15 mouse cellular contexts compared by ENCODE assay signal in the genomic region with DNA sequence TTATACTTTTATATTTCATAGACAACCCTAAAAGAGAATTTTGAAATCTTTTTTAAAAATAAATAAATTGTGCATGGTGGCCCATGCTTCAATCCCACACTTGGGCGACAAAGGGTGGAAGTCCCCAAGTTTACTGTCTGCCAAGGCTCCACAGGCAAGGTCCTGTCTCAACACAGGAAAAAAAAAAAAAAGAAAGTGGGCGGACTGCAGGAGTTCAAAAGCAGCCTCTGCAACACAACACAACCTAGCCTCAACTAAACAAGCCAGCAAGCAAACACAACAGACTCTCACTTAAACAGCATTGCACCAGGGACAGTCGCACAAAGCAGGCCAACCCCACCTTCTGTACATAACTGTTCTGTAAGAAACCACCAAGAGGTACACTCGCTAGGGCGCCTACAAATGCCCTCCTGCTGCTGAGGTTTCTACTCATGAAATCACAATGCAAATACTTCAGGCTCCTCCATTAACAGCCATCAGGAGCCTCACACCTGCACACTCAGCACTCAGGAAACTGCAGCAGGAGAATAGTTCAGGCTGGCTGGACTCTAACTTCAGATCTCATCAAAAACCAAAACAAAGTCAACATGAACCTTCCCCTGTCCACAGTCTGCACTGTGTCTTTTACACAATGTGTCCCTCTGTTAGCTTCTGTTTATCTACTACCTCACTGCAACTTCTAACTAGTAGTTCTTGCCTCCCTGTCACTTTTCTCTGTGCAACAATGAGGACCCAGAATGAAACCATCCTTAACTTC. TPM values are rescaled to one million over a fixed set of nuclear protein-coding genes. Genes with fewer than 3 reads are reported as not detected.
DNase-seq lines count a peak whose midpoint lies in the region; ATAC-seq lines count a peak whose summit lies in the region.
"Had no signal": no experiment of that assay in that cellular context is flagged by ENCODE, and none has a peak within 500 bp of the region (broad histone marks: within the 10 kb centered on the region; RNA-seq: fewer than 3 reads in every experiment).

No protein-coding gene starts in this region.

- H3K4me1 ChIP-seq in liver, embryonic 13.5 days (replicated peaks) = peaks cover 65% of the 10 kb centered on the region
- H3K4me1 ChIP-seq in forebrain, embryonic 13.5 days = peaks cover 41% of the 10 kb centered on the region

- H3K9ac ChIP-seq in liver, embryonic 13.5 days = no peak overlapping the region
- H3K9ac ChIP-seq in forebrain, embryonic 13.5 days = no peak overlapping the region
- H3K9ac ChIP-seq: embryonic facial prominence, embryonic 13.5 days; forebrain, embryonic 12.5 days; heart, embryonic 13.5 days had no signal

- H3K36me3 ChIP-seq in liver, embryonic 13.5 days = no peaks in the 10 kb centered on the region
- 0 out of 2 replicates have a peak, but pooled peaks cover 2% of the 10 kb centered on the region for H3K36me3 ChIP-seq in forebrain, embryonic 13.5 days (ENCODE audit: poor library complexity, severe bottlenecking)
- H3K36me3 ChIP-seq: embryonic facial prominence, embryonic 13.5 days; forebrain, embryonic 12.5 days; heart, embryonic 13.5 days had no signal

- 63% methylated on average over 5 of the region's 5 CpGs for whole genome bisulfite sequencing in liver, embryonic 13.5 days (ENCODE audit: insufficient replicate concordance)
- WGBS in forebrain, embryonic 13.5 days = 88% methylated on average over 5 of the region's 5 CpGs

- peak overlapping the region; percentile 20; the same call in 1 of the 2 replicates for H3K4me2 ChIP-seq in liver, embryonic 13.5 days
- no peak overlapping the region for H3K4me2 ChIP-seq in forebrain, embryonic 13.5 days
- H3K4me2 ChIP-seq: embryonic facial prominence, embryonic 13.5 days; forebrain, embryonic 12.5 days; heart, embryonic 13.5 days had no signal

- H3K27me3 ChIP-seq in liver, embryonic 13.5 days = no peaks in the 10 kb centered on the region
- H3K27me3 ChIP-seq in forebrain, embryonic 13.5 days = no peaks in the 10 kb centered on the region
- H3K27me3 ChIP-seq: embryonic facial prominence, embryonic 13.5 days; forebrain, embryonic 12.5 days; heart, embryonic 13.5 days had no signal

- no peaks in the 10 kb centered on the region for H3K9me3 ChIP-seq in liver, embryonic 13.5 days (replicated peaks)
- no peaks in the 10 kb centered on the region; the same call in 1 of the 2 replicates for H3K9me3 ChIP-seq in forebrain, embryonic 13.5 days (replicated peaks)
- H3K9me3 ChIP-seq: embryonic facial prominence, embryonic 13.5 days; forebrain, embryonic 12.5 days; heart, embryonic 13.5 days had no signal

- peak overlapping the region; percentile 40 for H3K27ac ChIP-seq in liver, embryonic 13.5 days
- H3K27ac ChIP-seq in forebrain, embryonic 13.5 days = no peak overlapping the region
- H3K27ac ChIP-seq: embryonic facial prominence, embryonic 13.5 days; forebrain, embryonic 12.5 days; gastrocnemius, adult 2 months; heart, embryonic 13.5 days had no signal

- H3K4me3 ChIP-seq in liver, embryonic 13.5 days (replicated peaks) = no peak overlapping the region
- no peak overlapping the region for H3K4me3 ChIP-seq in forebrain, embryonic 13.5 days
- H3K4me3 ChIP-seq: embryonic facial prominence, embryonic 13.5 days; forebrain, embryonic 12.5 days; gastrocnemius, adult 2 months; heart, embryonic 13.5 days had no signal

- ATAC-seq in liver, embryonic 13.5 days (ENCODE audit: low read depth) = peak; percentile 18; the same call in 1 of the 2 replicates
- no peak for ATAC-seq in forebrain, embryonic 13.5 days
- ATAC-seq: intestine, embryonic 16.5 days had no signal

- DNase-seq in A20 (ENCODE audit: low read depth, low spot score) = peak; percentile 53
- DNase-seq in ES-CJ7 (ENCODE audit: low read depth, low spot score) = peak; percentile 45
- DNase-seq in liver, embryonic 13.5 days = no peak
- DNase-seq in lung, postnatal 25 days (ENCODE audit: low spot score) = peak; percentile 70
- DNase-seq in left cerebral cortex, adult 18-20 months (ENCODE audit: low spot score in 2 of 2) = no peak
- DNase-seq in B cell, adult 2 months = no peak
- DNase-seq: cerebellum, postnatal 10 days; gastrocnemius, adult 2 months; right cerebral cortex, postnatal 25 days had no signal

RNA-seq across cellular contexts. Expression of gene Rnf169, which starts 4.3 kb away (rescaled TPM):
- 1.2 and 1.3 TPM in 2 replicates for polyA plus RNA-seq in liver, embryonic 13.5 days (2015; fragmentation: Nextera tagmentation; extraction: Ambion mirVana)
- total RNA-seq in left cerebral cortex, adult 18-20 months (2021) = 10 to 100 TPM; 45.6 to 47.4 TPM
- polyA plus RNA-seq in forebrain, embryonic 13.5 days (2015; fragmentation: Nextera tagmentation; extraction: Ambion mirVana) = 3.8 and 5.5 TPM in 2 replicates

RNA-seq across cellular contexts. Expression of gene Chrdl2, which starts 30.0 kb away (rescaled TPM):
- polyA plus RNA-seq in liver, embryonic 13.5 days (2015; fragmentation: Nextera tagmentation; extraction: Ambion mirVana) = not detected in 2 replicates
- total RNA-seq in left cerebral cortex, adult 18-20 months (2021) = under 1 TPM in 1 of 2 experiments, not detected in 1; 0.37 TPM
- not detected in 2 replicates for polyA plus RNA-seq in forebrain, embryonic 13.5 days (2015; fragmentation: Nextera tagmentation; extraction: Ambion mirVana)
- polyA plus RNA-seq: hindbrain, embryonic 11.5 days had no signal

Comparison
In these comparisons a context has a peak if more than half of its experiments do, and no peak if none do; other contexts are left out.
1. DNase-seq: peak in A20 (single experiment), ES-CJ7 (single experiment) and lung, postnatal 25 days (single experiment); none in liver, embryonic 13.5 days (single experiment), left cerebral cortex, adult 18-20 months (0 of 2) and B cell, adult 2 months (0 of 2).